Mouse (Mus musculus): ENCODE data around the gene Gm10439. TPM values are rescaled to one million over a fixed set of nuclear protein-coding genes. Genes with fewer than 3 reads are reported as not detected.

Gene Gm10439
- polyA plus RNA-seq (2012; rRNA removed): not detected in 2 replicates

GRCm38 (mm10) chrX:149594270-149594669, at the start of gene Gm10439:
Gene Gm10439, plus strand, starts transcription at chrX:149594570.

Other genes starting within 250 kb of the Gm10439 start
- not detected in 2 replicates for gene Gm15085, start 147.0 kb upstream of the Gm10439 start, polyA plus RNA-seq (2012; rRNA removed)
- gene Gm15097, start 189.9 kb downstream of the Gm10439 start, polyA plus RNA-seq (2012; rRNA removed): not detected in 2 replicates

Data from liver, embryonic 18 days (tissue).